Mouse (Mus musculus): ENCODE results near the gene Kdm2b. TPM values are rescaled to one million over a fixed set of nuclear protein-coding genes. Genes with fewer than 3 reads are reported as not detected.

Kdm2b gene
- total and polyA plus RNA-seq, 3 experiments, result 29.2 to 48.9 TPM; not detected in 1

DNA sequence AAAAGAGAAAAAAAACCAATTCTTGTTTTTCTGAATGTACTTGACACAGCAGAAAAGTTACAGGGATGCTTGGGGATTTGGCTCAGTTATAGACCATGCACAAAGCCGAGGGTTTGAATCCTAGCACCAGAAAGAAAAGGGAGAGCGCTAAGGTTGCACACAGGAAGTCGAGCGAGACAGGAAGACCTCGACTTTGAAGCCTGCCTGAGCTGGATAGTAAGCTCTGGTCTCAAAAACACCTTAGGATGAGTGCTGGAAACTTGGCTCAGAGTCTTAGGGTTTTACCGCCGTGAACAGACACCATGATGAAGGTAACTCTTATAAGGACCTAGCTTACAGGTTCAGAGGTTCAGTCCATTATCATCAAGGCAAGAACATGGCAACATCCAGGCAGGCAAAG is 31.8 kb upstream of the Kdm2b start:
- TF ChIP-seq JUND (IDR thresholded peaks at IDR 0.05; ENCODE audit: low read depth, low read length) (no peak), CHD1 (IDR thresholded peaks at IDR 0.05; ENCODE audit: low read depth, low read length) (no peak), TAL1 (IDR thresholded peaks at IDR 0.05; ENCODE audit: low read length) (no peak), POLR2AphosphoS5 (IDR thresholded peaks at IDR 0.05; ENCODE audit: borderline replicate concordance, low read depth, low read length) (no peak), MEF2A (IDR thresholded peaks at IDR 0.05; ENCODE audit: extremely low read depth, insufficient replicate concordance, low read depth, low read length, poor library complexity, severe bottlenecking) (no peak), HCFC1 (IDR thresholded peaks at IDR 0.05; ENCODE audit: low read depth, low read length) (no peak)
- Histone ChIP-seq H3K79me2 (ENCODE audit: control insufficient read depth, insufficient read depth, low read length, poor library complexity) (no peaks in the 10 kb centered on the region), H3K27ac (ENCODE audit: control insufficient read depth, low read depth, low read length) (no peak overlapping the region), H3K4me1 (ENCODE audit: control insufficient read depth in 1 of 2, insufficient read depth in 2 of 2, low read length in 2 of 2) (peaks cover 7 to 14% of the 10 kb centered on the region in 2 experiments), H3K36me3 (ENCODE audit: control insufficient read depth in 1 of 2, insufficient read depth in 2 of 2, low read length in 2 of 2) (peaks cover 0 to 14% of the 10 kb centered on the region in 2 experiments; a peak in 2 of 4 replicates), H3K9ac (ENCODE audit: control insufficient read depth, low read depth, low read length, poor library complexity, severe bottlenecking) (no peak overlapping the region), H3K27me3 (ENCODE audit: control insufficient read depth in 1 of 2, insufficient read depth in 2 of 2, low read length in 2 of 2) (no peaks in the 10 kb centered on the region), H3K4me3 (ENCODE audit: control insufficient read depth in 1 of 2, insufficient read depth in 1 of 2, low read depth in 2 of 2, low read length in 2 of 2) (no peak overlapping the region), H3K9me3 (replicated peaks; ENCODE audit: insufficient read depth, low read length) (no peaks in the 10 kb centered on the region)
- no peak for DNase-seq (ENCODE audit: low read depth, low spot score)

DNA sequence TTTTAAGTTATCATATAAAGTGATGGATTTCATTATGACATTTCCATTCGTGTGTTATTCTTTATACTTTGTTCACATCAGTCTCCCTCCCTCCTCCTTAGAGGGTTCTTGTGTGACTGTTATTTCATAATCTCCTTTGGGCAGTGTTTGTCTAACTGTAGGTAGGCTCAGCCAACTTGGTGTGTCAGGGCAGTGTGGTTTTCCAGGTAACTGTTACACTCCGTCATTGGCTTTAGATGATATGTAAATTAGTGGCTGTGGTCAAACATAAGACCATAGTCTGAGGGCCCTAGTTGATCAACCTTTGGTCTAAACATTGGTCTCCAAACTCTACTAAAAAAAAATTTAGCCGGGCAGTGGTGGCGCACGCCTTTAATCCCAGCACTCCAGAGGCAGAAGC is 30.8 kb upstream of the Kdm2b start:
- TF ChIP-seq MYC (IDR thresholded peaks at IDR 0.05; ENCODE audit: low read depth, low read length) (no peak), MAFK (IDR thresholded peaks at IDR 0.05; ENCODE audit: borderline replicate concordance, low read depth, low read length) (no peak)
- H3K36me3 ChIP-seq (ENCODE audit: control insufficient read depth in 1 of 2, insufficient read depth in 2 of 2, low read length in 2 of 2), result peaks cover 0 to 10% of the 10 kb centered on the region in 2 experiments; a peak in 2 of 4 replicates
- peaks cover 0 to 11% of the 10 kb centered on the region in 2 experiments; a peak in 2 of 4 replicates for H3K4me1 ChIP-seq (ENCODE audit: control insufficient read depth in 1 of 2, insufficient read depth in 2 of 2, low read length in 2 of 2)
- no peaks in the 10 kb centered on the region for H3K27me3 ChIP-seq (ENCODE audit: control insufficient read depth in 1 of 2, insufficient read depth in 2 of 2, low read length in 2 of 2)
- no peaks in the 10 kb centered on the region for H3K9me3 ChIP-seq (replicated peaks; ENCODE audit: insufficient read depth, low read length)
- H3K79me2 ChIP-seq (ENCODE audit: control insufficient read depth, insufficient read depth, low read length, poor library complexity), result peaks cover 3% of the 10 kb centered on the region
- DNase-seq (ENCODE audit: low read depth, low spot score), result no peak
- H3K9ac ChIP-seq (ENCODE audit: control insufficient read depth, low read depth, low read length, poor library complexity, severe bottlenecking), result no peak overlapping the region
- H3K27ac ChIP-seq (ENCODE audit: control insufficient read depth, low read depth, low read length), result no peak overlapping the region
- H3K4me3 ChIP-seq (ENCODE audit: control insufficient read depth in 1 of 2, insufficient read depth in 1 of 2, low read depth in 2 of 2, low read length in 2 of 2), result no peak overlapping the region

DNA sequence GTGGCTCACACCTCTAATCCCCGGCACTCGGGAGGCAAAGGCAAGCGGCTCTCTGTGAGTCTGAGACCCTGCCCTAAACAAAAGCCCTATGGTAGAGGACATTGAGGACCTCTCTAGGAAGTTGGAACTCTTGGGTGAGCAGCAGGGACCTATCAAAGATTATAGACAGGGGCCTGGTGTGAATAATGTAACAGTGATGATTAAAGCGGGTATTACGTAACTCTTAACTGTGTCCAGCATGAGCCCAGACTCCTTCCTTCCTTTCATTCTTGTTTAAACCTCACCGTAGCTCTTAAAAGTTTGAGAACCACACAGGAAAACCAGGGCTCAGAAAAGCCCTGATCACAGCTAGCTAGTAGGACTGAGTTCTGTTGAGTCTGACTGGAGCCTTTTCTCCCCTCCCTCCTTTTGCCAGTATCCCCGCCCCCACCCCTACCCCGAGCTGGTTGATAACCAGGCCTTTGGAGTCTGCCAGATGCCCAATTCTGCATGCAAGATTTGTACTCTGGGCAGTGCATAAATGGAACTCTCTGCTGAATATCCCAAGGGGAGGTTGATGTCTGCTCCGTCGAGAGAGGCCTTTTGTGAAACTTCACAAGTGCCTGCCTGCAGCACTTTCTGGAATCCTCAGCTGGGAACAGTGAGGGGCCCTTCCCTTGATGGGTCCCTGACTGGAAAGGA is 29.9 kb upstream of the Kdm2b start:
- Histone ChIP-seq H3K79me2 (ENCODE audit: control insufficient read depth, insufficient read depth, low read length, poor library complexity) (peaks cover 6% of the 10 kb centered on the region), H3K27ac (ENCODE audit: control insufficient read depth, low read depth, low read length) (no peak overlapping the region), H3K27me3 (ENCODE audit: control insufficient read depth in 1 of 2, insufficient read depth in 2 of 2, low read length in 2 of 2) (no peaks in the 10 kb centered on the region), H3K9ac (ENCODE audit: control insufficient read depth, low read depth, low read length, poor library complexity, severe bottlenecking) (no peak overlapping the region), H3K4me3 (ENCODE audit: control insufficient read depth in 1 of 2, insufficient read depth in 1 of 2, low read depth in 2 of 2, low read length in 2 of 2) (no peak overlapping the region), H3K9me3 (replicated peaks; ENCODE audit: insufficient read depth, low read length) (no peaks in the 10 kb centered on the region), H3K4me1 (ENCODE audit: control insufficient read depth in 1 of 2, insufficient read depth in 2 of 2, low read length in 2 of 2) (peaks cover 0 to 6% of the 10 kb centered on the region in 2 experiments; a peak in 2 of 4 replicates), H3K36me3 (ENCODE audit: control insufficient read depth in 1 of 2, insufficient read depth in 2 of 2, low read length in 2 of 2) (peaks cover 0 to 6% of the 10 kb centered on the region in 2 experiments; a peak in 2 of 4 replicates)
- TF ChIP-seq MXI1 (IDR thresholded peaks at IDR 0.05; ENCODE audit: low read depth, low read length), result no peak
- no peak for TF ChIP-seq MYB (IDR thresholded peaks at IDR 0.05; ENCODE audit: low read depth, low read length)
- TF ChIP-seq ZNF384 (IDR thresholded peaks at IDR 0.05; ENCODE audit: low read depth, low read length), result no peak
- no peak for TF ChIP-seq TBP (IDR thresholded peaks at IDR 0.05; ENCODE audit: low read depth, low read length)
- no peak for DNase-seq (ENCODE audit: low read depth, low spot score)

All from MEL (cell line).